13 mouse cellular contexts compared by ENCODE assay signal in genomic region chr13:102504157-102504947, GRCm38 (mm10).
DNase-seq lines count a peak whose midpoint lies in the region; ATAC-seq and TF ChIP-seq lines count a peak whose summit lies in the region.
"Had no signal": no experiment of that assay in that cellular context is flagged by ENCODE, and none has a peak within 500 bp of the region (broad histone marks: within the 10 kb centered on the region; RNA-seq: fewer than 3 reads in every experiment).

No protein-coding gene starts in this region.

- H3K9ac ChIP-seq in kidney, postnatal 0 days (ENCODE audit: low read depth, low read length): no peak overlapping the region
- H3K9ac ChIP-seq in forebrain, embryonic 14.5 days (ENCODE audit: low read length): no peak overlapping the region
- no peak overlapping the region for H3K9ac ChIP-seq in midbrain, embryonic 11.5 days (ENCODE audit: low read length)
- H3K9ac ChIP-seq in stomach, embryonic 15.5 days: no peak overlapping the region
- H3K9ac ChIP-seq: liver, postnatal 0 days had no signal

- H3K36me3 ChIP-seq in kidney, postnatal 0 days (ENCODE audit: insufficient read depth, low read length): no peaks in the 10 kb centered on the region
- H3K36me3 ChIP-seq in kidney, adult 2 months (ENCODE audit: control insufficient read depth, insufficient read depth, low read length): no peaks in the 10 kb centered on the region
- H3K36me3 ChIP-seq in forebrain, embryonic 14.5 days (ENCODE audit: control insufficient read depth, insufficient read depth, low read length): no peaks in the 10 kb centered on the region
- no peaks in the 10 kb centered on the region for H3K36me3 ChIP-seq in midbrain, embryonic 11.5 days (ENCODE audit: control insufficient read depth, insufficient read depth, low read length)
- no peaks in the 10 kb centered on the region for H3K36me3 ChIP-seq in stomach, embryonic 15.5 days

- intact Hi-C loops in left cerebral cortex, adult 2 months (cut with DNase I): no loop called here

- TF ChIP-seq POLR2A in kidney, adult 2 months (IDR thresholded peaks at IDR 0.05; ENCODE audit: low read depth, low read length): no peak

- H3K27me3 ChIP-seq in kidney, postnatal 0 days (ENCODE audit: insufficient read depth, low read length): no peaks in the 10 kb centered on the region
- no peaks in the 10 kb centered on the region for H3K27me3 ChIP-seq in kidney, adult 2 months (replicated peaks; ENCODE audit: control insufficient read depth, insufficient read depth, low read length)
- no peaks in the 10 kb centered on the region for H3K27me3 ChIP-seq in forebrain, embryonic 14.5 days (replicated peaks; ENCODE audit: control insufficient read depth, insufficient read depth, low read length)
- no peaks in the 10 kb centered on the region for H3K27me3 ChIP-seq in midbrain, embryonic 11.5 days (ENCODE audit: control insufficient read depth, insufficient read depth, low read length)
- H3K27me3 ChIP-seq in stomach, embryonic 15.5 days (replicated peaks): no peaks in the 10 kb centered on the region
- H3K27me3 ChIP-seq: Patski had no signal

- peak; percentile 28 for DNase-seq in kidney, postnatal 0 days (ENCODE audit: low spot score)
- no peak for DNase-seq in kidney, adult 2 months
- peak; percentile 41 for DNase-seq in forebrain, embryonic 14.5 days (ENCODE audit: low spot score)
- DNase-seq in midbrain, embryonic 11.5 days (ENCODE audit: low spot score, missing footprints): peak; percentile 93
- no peak for DNase-seq in gastrocnemius, postnatal 25 days
- no peak for DNase-seq in left cerebral cortex, adult 2 months (ENCODE audit: extremely low spot score in 1 of 2, low spot score in 2 of 2)
- DNase-seq: kidney, postnatal 36 days; left cerebral cortex, postnatal 4 days; liver, postnatal 0 days; right cerebral cortex, adult 18-20 months had no signal

- H3K4me3 ChIP-seq in kidney, postnatal 0 days (replicated peaks; ENCODE audit: low read depth, low read length): no peak overlapping the region
- H3K4me3 ChIP-seq in kidney, adult 2 months (ENCODE audit: insufficient read depth, low read depth, low read length): no peak overlapping the region
- no peak overlapping the region for H3K4me3 ChIP-seq in forebrain, embryonic 14.5 days (ENCODE audit: low read depth, low read length)
- no peak overlapping the region for H3K4me3 ChIP-seq in midbrain, embryonic 11.5 days (ENCODE audit: low read depth, low read length)
- H3K4me3 ChIP-seq in stomach, embryonic 15.5 days (replicated peaks): no peak overlapping the region
- no peak overlapping the region for H3K4me3 ChIP-seq in left cerebral cortex, adult 2 months

- no peaks in the 10 kb centered on the region for H3K9me3 ChIP-seq in kidney, postnatal 0 days (replicated peaks; ENCODE audit: low read length)
- H3K9me3 ChIP-seq in forebrain, embryonic 14.5 days (replicated peaks; ENCODE audit: control insufficient read depth, low read length): no peaks in the 10 kb centered on the region
- no peaks in the 10 kb centered on the region for H3K9me3 ChIP-seq in midbrain, embryonic 11.5 days (ENCODE audit: control insufficient read depth, low read length)
- no peaks in the 10 kb centered on the region for H3K9me3 ChIP-seq in stomach, embryonic 15.5 days

- 46% methylated on average over 10 of the region's 10 CpGs for WGBS in kidney, postnatal 0 days
- 58% methylated on average over 10 of the region's 10 CpGs for WGBS in kidney, adult 2 months
- WGBS in forebrain, embryonic 14.5 days: 19% methylated on average over 10 of the region's 10 CpGs
- WGBS in midbrain, embryonic 11.5 days: 25% methylated on average over 10 of the region's 10 CpGs
- WGBS in stomach, embryonic 15.5 days: 35% methylated on average over 10 of the region's 10 CpGs

- ATAC-seq in kidney, postnatal 0 days (replicated peaks; ENCODE audit: low FRiP score, low read depth): no peak
- no peak; the same call in 1 of the 2 replicates for ATAC-seq in forebrain, embryonic 14.5 days
- peak; percentile 91 for ATAC-seq in midbrain, embryonic 11.5 days (ENCODE audit: low FRiP score)
- ATAC-seq in stomach, embryonic 15.5 days (ENCODE audit: insufficient read depth, low FRiP score, low read depth): no peak
- no peak for ATAC-seq in frontal cortex, adult (ENCODE audit: low TSS enrichment)
- ATAC-seq: liver, postnatal 0 days; Patski had no signal

- no peaks in the 10 kb centered on the region for H3K4me1 ChIP-seq in kidney, postnatal 0 days (replicated peaks; ENCODE audit: insufficient read depth, low read length)
- H3K4me1 ChIP-seq in kidney, adult 2 months (ENCODE audit: control insufficient read depth, insufficient read depth, low read length): no peaks in the 10 kb centered on the region
- 0 out of 2 replicates have a peak, but pooled peaks cover 3% of the 10 kb centered on the region for H3K4me1 ChIP-seq in forebrain, embryonic 14.5 days (ENCODE audit: control insufficient read depth, insufficient read depth, low read length)
- no peaks in the 10 kb centered on the region for H3K4me1 ChIP-seq in midbrain, embryonic 11.5 days (ENCODE audit: control insufficient read depth, insufficient read depth, low read length)
- peaks cover 5% of the 10 kb centered on the region; the same call in 1 of the 2 replicates for H3K4me1 ChIP-seq in stomach, embryonic 15.5 days

- H3K27ac ChIP-seq in kidney, postnatal 0 days: no peak overlapping the region
- no peak overlapping the region for H3K27ac ChIP-seq in kidney, adult 2 months (ENCODE audit: insufficient read depth, low read depth, low read length)
- no peak overlapping the region for H3K27ac ChIP-seq in forebrain, embryonic 14.5 days (ENCODE audit: low read depth, low read length)
- H3K27ac ChIP-seq in midbrain, embryonic 11.5 days (ENCODE audit: low read depth, low read length): no peak overlapping the region
- 0 out of 2 replicates have a peak overlapping the region, but pooled peaks have one; percentile 31 for H3K27ac ChIP-seq in stomach, embryonic 15.5 days
- H3K27ac ChIP-seq in left cerebral cortex, adult 2 months: no peak overlapping the region

- no peak for TF ChIP-seq CTCF in kidney, postnatal 0 days (IDR thresholded peaks at IDR 0.05; ENCODE audit: low read depth)
- no peak for TF ChIP-seq CTCF in kidney, adult 2 months (conservative IDR thresholded peaks at IDR 0.05; ENCODE audit: insufficient read depth, insufficient read length, low read depth, low read length)
- no peak for TF ChIP-seq CTCF in left cerebral cortex, adult 2 months (IDR thresholded peaks at IDR 0.05)

- no peak overlapping the region for H3K4me2 ChIP-seq in kidney, postnatal 0 days (ENCODE audit: low read length)
- H3K4me2 ChIP-seq in forebrain, embryonic 14.5 days (ENCODE audit: low read length): no peak overlapping the region
- no peak overlapping the region for H3K4me2 ChIP-seq in midbrain, embryonic 11.5 days
- no peak overlapping the region for H3K4me2 ChIP-seq in stomach, embryonic 15.5 days

Comparison
In these comparisons a context has a peak if more than half of its experiments do, and no peak if none do; other contexts are left out.
1. DNase-seq: peak in kidney, postnatal 0 days (single experiment), forebrain, embryonic 14.5 days (single experiment) and midbrain, embryonic 11.5 days (single experiment); none in kidney, adult 2 months (single experiment), gastrocnemius, postnatal 25 days (single experiment) and left cerebral cortex, adult 2 months (0 of 2).